Mouse (Mus musculus) 416B (cell line): ENCODE data around the gene Mup10.
"Not testable (repeated sequence)": the region's sequence is repeated elsewhere in the genome, so short reads cannot be mapped to it uniquely, and the experiment has no call there.

Experiments used
- DNase-seq: peaks from one replicate; pipeline ENCODE4 v3.0.0; 2011; ENCODE audit warnings: low read depth

Mup10 gene

DNA sequence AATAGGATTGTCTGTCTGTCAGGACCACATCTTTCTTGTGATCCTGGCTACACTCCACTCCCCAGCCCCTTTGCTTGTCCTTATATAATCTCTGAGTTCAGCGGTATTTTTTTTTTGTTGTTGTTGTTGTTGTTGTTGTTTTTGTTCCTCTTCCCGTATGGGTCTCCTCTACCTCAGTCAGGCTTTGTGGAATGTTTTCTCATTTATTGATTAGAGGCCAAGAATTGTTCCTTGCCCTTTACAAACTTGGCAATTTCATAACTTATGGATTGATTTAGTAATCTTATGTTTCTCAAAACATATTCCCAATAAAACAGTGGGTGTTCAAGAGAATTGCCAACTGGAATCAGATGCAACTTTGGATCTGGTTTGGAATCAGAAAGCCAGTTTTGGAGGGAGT, at the start of gene Mup10:
Gene Mup10, minus strand, starts transcription at position 101 of the 400 bp plus-strand sequence.
- DNase-seq: not testable (repeated sequence)
